7 mouse cellular contexts compared by ENCODE assay signal in genomic region chr17:74265156-74265505, GRCm38 (mm10). TPM values are rescaled to one million over a fixed set of nuclear protein-coding genes. Genes with fewer than 3 reads are reported as not detected.
DNase-seq lines count a peak whose midpoint lies in the region; ATAC-seq and TF ChIP-seq lines count a peak whose summit lies in the region.

No protein-coding gene starts in this region.

- WGBS in bone marrow, adult 2 months: 24% methylated on average over 5 of the region's 5 CpGs
- WGBS in heart, embryonic 14.5 days: 15% methylated on average over 5 of the region's 5 CpGs
- WGBS in liver, embryonic 15.5 days (ENCODE audit: insufficient replicate concordance): 47% methylated on average over 5 of the region's 5 CpGs

- H3K4me2 ChIP-seq in heart, embryonic 14.5 days (ENCODE audit: low read length): peak overlapping the region; percentile 36
- no peak overlapping the region for H3K4me2 ChIP-seq in liver, embryonic 15.5 days

- no peaks in the 10 kb centered on the region for H3K9me3 ChIP-seq in heart, embryonic 14.5 days (ENCODE audit: control insufficient read depth, low read length)
- H3K9me3 ChIP-seq in liver, embryonic 15.5 days (replicated peaks): peaks cover 5% of the 10 kb centered on the region; the same call in 1 of the 2 replicates

- H3K4me3 ChIP-seq in bone marrow, adult 2 months (replicated peaks; ENCODE audit: control insufficient read depth, low read depth, low read length): no peak overlapping the region
- H3K4me3 ChIP-seq in heart, embryonic 14.5 days (ENCODE audit: control insufficient read depth in 1 of 2, insufficient read depth in 1 of 2, low read depth in 1 of 2, low read length in 2 of 2): no peak overlapping the region
- H3K4me3 ChIP-seq in liver, embryonic 15.5 days (replicated peaks): no peak overlapping the region

- peaks cover 3% of the 10 kb centered on the region for H3K4me1 ChIP-seq in bone marrow, adult 2 months (ENCODE audit: control insufficient read depth, insufficient read depth, low read length)
- peaks cover 8 to 31% of the 10 kb centered on the region in 2 experiments for H3K4me1 ChIP-seq in heart, embryonic 14.5 days (ENCODE audit: control insufficient read depth in 2 of 2, insufficient read depth in 2 of 2, low read length in 2 of 2)
- peaks cover 76% of the 10 kb centered on the region for H3K4me1 ChIP-seq in liver, embryonic 15.5 days (replicated peaks)

- TF ChIP-seq CTCF in bone marrow, adult 2 months (IDR thresholded peaks at IDR 0.05; ENCODE audit: control insufficient read depth, insufficient read depth, low read length): no peak
- TF ChIP-seq CTCF in brain, embryonic 14.5 days (IDR thresholded peaks at IDR 0.05; ENCODE audit: borderline replicate concordance, extremely low read depth, insufficient read depth, insufficient read length): no peak

- peak; percentile 57 for DNase-seq in brain, embryonic 14.5 days (ENCODE audit: low read depth)
- DNase-seq in yolk sac, embryonic 10.5 days (ENCODE audit: low spot score): no peak

- ATAC-seq in heart, embryonic 14.5 days (ENCODE audit: insufficient number of reproducible peaks, insufficient read depth, low FRiP score, low read depth): no peak
- ATAC-seq in liver, embryonic 15.5 days (ENCODE audit: insufficient read depth): no peak
- ATAC-seq in inflammation-experienced regulatory T-cells, adult 6 months: no peak
- no peak for ATAC-seq in erythroblast, adult 5-6 weeks (replicated peaks; ENCODE audit: low FRiP score, poor library complexity, severe bottlenecking)

- H3K36me3 ChIP-seq in heart, embryonic 14.5 days (ENCODE audit: control insufficient read depth, insufficient read depth, low read length): no peaks in the 10 kb centered on the region
- H3K36me3 ChIP-seq in liver, embryonic 15.5 days (replicated peaks): peaks cover 21% of the 10 kb centered on the region

- no peak for TF ChIP-seq POLR2A in bone marrow, adult 2 months (IDR thresholded peaks at IDR 0.05; ENCODE audit: borderline replicate concordance, control insufficient read depth, low read depth, low read length)
- TF ChIP-seq POLR2A in brain, embryonic 14.5 days (IDR thresholded peaks at IDR 0.05; ENCODE audit: borderline replicate concordance, extremely low read depth, insufficient read depth, insufficient read length, poor library complexity, severe bottlenecking): no peak

- H3K9ac ChIP-seq in heart, embryonic 14.5 days (ENCODE audit: low read length): peak overlapping the region; percentile 53
- H3K9ac ChIP-seq in liver, embryonic 15.5 days: no peak overlapping the region

- peak overlapping the region; percentile 29; the same call in 1 of the 2 replicates for H3K27ac ChIP-seq in bone marrow, adult 2 months (ENCODE audit: control insufficient read depth, insufficient read depth, low read depth, low read length, poor library complexity)
- H3K27ac ChIP-seq in heart, embryonic 14.5 days (replicated peaks in 1 of 2; ENCODE audit: control insufficient read depth in 1 of 2, insufficient read depth in 1 of 2, low read depth in 2 of 2, low read length in 2 of 2): peak overlapping the region; percentile 59 to 70
- peak overlapping the region; percentile 48; the same call in 1 of the 2 replicates for H3K27ac ChIP-seq in liver, embryonic 15.5 days (replicated peaks)

- H3K27me3 ChIP-seq in heart, embryonic 14.5 days (ENCODE audit: control insufficient read depth, insufficient read depth, low read length): no peaks in the 10 kb centered on the region
- no peaks in the 10 kb centered on the region for H3K27me3 ChIP-seq in liver, embryonic 15.5 days

RNA-seq across cellular contexts. Expression of gene Memo1, which starts 30.2 kb away (rescaled TPM):
- polyA plus RNA-seq in bone marrow, adult 2 months (2011; ENCODE audit: insufficient read depth, insufficient read length, low replicate concordance, missing spikeins): 65.0 and 101 TPM in 2 replicates
- 67.6 and 94.2 TPM in 2 replicates for polyA plus RNA-seq in brain, embryonic 14.5 days (2012; rRNA removed)
- polyA plus RNA-seq in heart, embryonic 14.5 days (2014; fragmentation: Nextera tagmentation; extraction: Ambion mirVana): 77.4 and 80.7 TPM in 2 replicates
- 88.8 and 96.4 TPM in 2 replicates for polyA plus RNA-seq in liver, embryonic 15.5 days (2015; fragmentation: Nextera tagmentation; extraction: Ambion mirVana)
- polyA plus RNA-seq in inflammation-experienced regulatory T-cells, adult 6 months (2017; shearing (Covaris generic)): 10 to 100 TPM; 37.6 to 61.9 (median 45.4) TPM
- total RNA-seq in erythroblast, adult 5-6 weeks (2015; ENCODE audit: low replicate concordance): 287 and 347 TPM in 2 replicates
- total RNA-seq in erythroblast, adult 5-6 weeks (2017; ENCODE audit: low replicate concordance): 544 and 662 TPM in 2 replicates

RNA-seq across cellular contexts. Expression of gene Dpy30, which starts 58.6 kb away (rescaled TPM):
- 78.1 and 83.6 TPM in 2 replicates for polyA plus RNA-seq in bone marrow, adult 2 months (2011; ENCODE audit: insufficient read depth, insufficient read length, low replicate concordance, missing spikeins)
- 111 and 135 TPM in 2 replicates for polyA plus RNA-seq in brain, embryonic 14.5 days (2012; rRNA removed)
- 188 and 189 TPM in 2 replicates for polyA plus RNA-seq in heart, embryonic 14.5 days (2014; fragmentation: Nextera tagmentation; extraction: Ambion mirVana)
- 98.0 and 119 TPM in 2 replicates for polyA plus RNA-seq in liver, embryonic 15.5 days (2015; fragmentation: Nextera tagmentation; extraction: Ambion mirVana)
- polyA plus RNA-seq in inflammation-experienced regulatory T-cells, adult 6 months (2017; shearing (Covaris generic)): 100 to 1,000 TPM; 141 to 185 (median 142) TPM
- 50.2 and 65.9 TPM in 2 replicates for total RNA-seq in erythroblast, adult 5-6 weeks (2015; ENCODE audit: low replicate concordance)
- 34.2 and 52.1 TPM in 2 replicates for total RNA-seq in erythroblast, adult 5-6 weeks (2017; ENCODE audit: low replicate concordance)
